Mouse (Mus musculus) embryonic facial prominence, embryonic 14.5 days (tissue): ENCODE measurements around the gene Olfr728. TPM values are rescaled to one million over a fixed set of nuclear protein-coding genes. Genes with fewer than 3 reads are reported as not detected.

Source experiments
- ATAC-seq: fragments of 200-750 bp; cut with Nextera tagmentation; 2 replicates; pipeline ENCODE4 v1.8.0; 2017; ENCODE audit warnings: low read depth, moderate number of reproducible peaks, moderate TSS enrichment
- DNase-seq: peaks from one replicate; pipeline ENCODE4 v3.0.0-alpha.2; 2015; ENCODE audit warnings: low spot score
- H3K27ac ChIP-seq: fragments of 300-500 bp; sonication (generic); replicated peaks from 2 replicates; pipeline ENCODE4 v1.5.1; 2014; ENCODE audit warnings: low read depth, mild to moderate bottlenecking, low read length, moderate library complexity
- H3K27me3 ChIP-seq: fragments of 300-500 bp; sonication (generic); replicated peaks from 2 replicates; pipeline ENCODE4 v1.6.1; 2014; ENCODE audit warnings: low read length; ENCODE audit not compliant: control insufficient read depth, insufficient read depth
- H3K36me3 ChIP-seq: fragments of 300-500 bp; sonication (generic); 2 replicates; pipeline ENCODE4 v1.6.1; 2014; ENCODE audit warnings: low read length, mixed read lengths; ENCODE audit not compliant: control insufficient read depth, insufficient read depth
- H3K4me1 ChIP-seq: fragments of 300-500 bp; sonication (generic); 2 replicates; pipeline ENCODE4 v1.6.1; 2014; ENCODE audit warnings: antibody characterized with exemption, low read length; ENCODE audit not compliant: control insufficient read depth, insufficient read depth
- H3K4me2 ChIP-seq: fragments of 300-500 bp; sonication (generic); 2 replicates; pipeline ENCODE4 v1.6.1; 2014; ENCODE audit warnings: low read depth, mild to moderate bottlenecking, low read length, moderate library complexity, mixed read lengths
- H3K4me3 ChIP-seq: fragments of 300-500 bp; sonication (generic); 2 replicates; pipeline ENCODE4 v1.5.1; 2014; ENCODE audit warnings: low read depth, mild to moderate bottlenecking, low read length
- H3K9ac ChIP-seq: fragments of 300-500 bp; sonication (generic); 2 replicates; pipeline ENCODE4 v1.6.1; 2014; ENCODE audit warnings: low read depth, mild to moderate bottlenecking, low read length, moderate library complexity, mixed read lengths
- H3K9me3 ChIP-seq: fragments of 300-500 bp; sonication (generic); 2 replicates; pipeline ENCODE4 v1.6.1; 2016; ENCODE audit warnings: low read length; ENCODE audit not compliant: control insufficient read depth
- WGBS: fragments of 180-500 bp; shearing (Covaris S2); extraction: QIAGEN DNeasy Blood & Tissue Kit; methylation state at CpG from one replicate; pipeline ENCODE4 v1.1.7; 2014; 5-methylcytosine and 5-hydroxymethylcytosine counted together
- polyA plus RNA-seq: library from polyadenylated mRNA; unstranded; fragments of >200 nt; fragmentation: Nextera tagmentation; extraction: Ambion mirVana; gene quantifications from 2 replicates; pipeline ENCODE4 v1.2.1, GENCODE M21; 2014

The Olfr728 gene
- not detected in 2 replicates for polyA plus RNA-seq

DNA sequence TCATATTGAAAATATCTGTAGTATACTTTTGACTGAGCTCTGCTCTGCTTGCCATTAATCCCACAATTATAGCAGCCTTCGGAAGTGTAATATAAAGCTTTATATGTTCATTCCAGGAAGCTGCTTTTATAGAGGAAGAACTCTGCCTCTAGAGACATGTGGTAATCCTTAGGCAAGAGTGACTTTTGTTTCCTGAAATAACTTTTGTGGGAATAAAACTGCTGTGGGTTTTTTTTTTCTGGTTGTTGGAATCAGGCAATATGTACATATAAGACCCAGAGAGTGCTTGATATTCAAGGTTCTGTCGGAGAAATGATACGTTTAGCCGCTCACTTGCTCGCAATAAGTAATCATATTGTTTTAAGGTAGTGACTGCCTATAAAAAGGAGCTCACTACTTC lies at the start of gene Olfr728:
Gene Olfr728, minus strand, starts transcription at position 101 of the 400 bp plus-strand sequence.
- no peaks in the 10 kb centered on the region for H3K27me3 ChIP-seq
- H3K9me3 ChIP-seq = no peaks in the 10 kb centered on the region
- DNase-seq (no peak), ATAC-seq (no peak)
- no peaks in the 10 kb centered on the region for H3K36me3 ChIP-seq
- H3K27ac ChIP-seq = no peak within 1 kb of the TSS
- H3K4me1 ChIP-seq = no peaks in the 10 kb centered on the region
- 80% methylated on average over 5 of the region's 5 CpGs for WGBS
- H3K9ac ChIP-seq = no peak within 1 kb of the TSS
- no peak within 1 kb of the TSS for H3K4me3 ChIP-seq
- no peak within 1 kb of the TSS for H3K4me2 ChIP-seq

DNA sequence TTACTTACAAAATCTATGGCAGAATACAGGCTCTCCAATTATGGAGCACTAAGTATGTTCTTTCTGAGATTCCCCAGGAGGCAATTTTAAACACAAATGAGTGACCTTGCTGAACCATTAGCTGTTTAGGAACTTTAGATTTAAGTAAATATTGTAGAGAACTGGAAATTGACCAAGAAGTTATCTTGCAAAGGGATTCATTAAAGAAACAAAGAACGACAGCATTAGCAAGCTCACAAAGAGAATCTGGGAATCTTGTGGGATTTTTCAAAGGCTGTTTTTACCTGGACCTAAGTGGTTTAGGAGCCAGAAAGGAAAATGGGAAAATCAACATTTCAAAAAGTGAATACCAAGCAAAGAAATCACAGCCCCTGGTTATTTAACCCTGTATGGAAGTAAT lies 45.6 kb upstream of the Olfr728 start, which contains the start of gene Olfr730:
Gene Olfr730, minus strand, starts transcription at position 101 of the 400 bp plus-strand sequence.
- Histone ChIP-seq H3K9me3 (no peaks in the 10 kb centered on the region), H3K4me2 (no peak within 1 kb of the TSS), H3K4me3 (no peak within 1 kb of the TSS), H3K4me1 (no peaks in the 10 kb centered on the region), H3K27me3 (no peaks in the 10 kb centered on the region), H3K9ac (no peak within 1 kb of the TSS), H3K27ac (no peak within 1 kb of the TSS), H3K36me3 (no peaks in the 10 kb centered on the region)
- WGBS = 51% methylated on average over 1 of the region's 1 CpGs
- ATAC-seq (no peak), DNase-seq (no peak)

DNA sequence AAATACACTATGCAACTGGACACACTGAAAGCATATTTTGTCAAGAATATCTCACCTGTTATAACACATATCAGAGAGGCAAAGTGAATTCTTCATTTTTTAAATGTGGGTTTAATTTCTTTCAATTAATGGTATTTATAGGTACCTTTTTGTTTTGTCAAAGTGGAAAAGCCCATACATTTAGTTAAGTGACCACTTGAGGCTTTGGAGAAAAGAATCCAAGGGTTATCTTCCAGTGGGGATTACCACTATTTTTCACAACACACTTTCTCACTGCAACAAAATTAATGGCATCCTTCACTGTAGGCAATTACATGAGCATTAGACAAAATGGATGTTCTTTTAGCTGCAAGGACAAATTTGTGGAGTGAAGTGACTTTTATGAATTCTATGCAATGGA lies 10.3 kb upstream of the Olfr728 start, which contains the start of gene Olfr729:
Gene Olfr729, minus strand, starts transcription at position 101 of the 400 bp plus-strand sequence.
- DNase-seq (no peak), ATAC-seq (no peak)

DNA sequence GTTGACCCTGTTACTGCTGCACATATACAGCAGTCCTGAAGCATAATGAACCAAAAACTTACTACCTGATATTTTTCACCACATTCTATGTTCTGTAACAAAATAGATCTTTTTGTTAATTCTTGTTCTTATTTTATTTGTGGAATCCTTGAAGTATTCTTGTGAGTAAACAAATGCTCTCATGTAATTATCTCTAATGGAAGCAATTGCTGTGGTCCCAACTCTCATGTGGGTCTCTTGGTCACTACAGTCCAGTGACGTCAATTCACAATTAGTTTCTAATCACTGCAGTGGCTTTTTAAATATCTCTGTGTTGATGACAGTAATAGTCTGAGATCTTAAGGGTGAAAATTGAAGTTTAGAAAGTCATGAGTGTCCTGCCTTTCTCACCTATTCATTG lies 19.6 kb downstream of the Olfr728 start, which contains the start of gene Olfr727:
Gene Olfr727, plus strand, starts transcription at position 301 of the 400 bp plus-strand sequence.
- 78% methylated on average over 1 of the region's 1 CpGs for WGBS
- H3K4me1 ChIP-seq = no peaks in the 10 kb centered on the region
- H3K9ac ChIP-seq = no peak within 1 kb of the TSS
- H3K9me3 ChIP-seq = no peaks in the 10 kb centered on the region
- no peaks in the 10 kb centered on the region for H3K27me3 ChIP-seq
- H3K36me3 ChIP-seq = no peaks in the 10 kb centered on the region
- H3K27ac ChIP-seq = no peak within 1 kb of the TSS
- H3K4me2 ChIP-seq = no peak within 1 kb of the TSS
- no peak within 1 kb of the TSS for H3K4me3 ChIP-seq
- no peak for DNase-seq
- no peak for ATAC-seq

More for the DNA sequence above, 10.3 kb upstream of the Olfr728 start, which contains the start of gene Olfr729:
- Histone ChIP-seq H3K27ac (no peak within 1 kb of the TSS), H3K27me3 (no peaks in the 10 kb centered on the region), H3K9me3 (no peaks in the 10 kb centered on the region), H3K36me3 (no peaks in the 10 kb centered on the region), H3K9ac (no peak within 1 kb of the TSS), H3K4me1 (no peaks in the 10 kb centered on the region), H3K4me3 (no peak within 1 kb of the TSS), H3K4me2 (no peak within 1 kb of the TSS)

DNA sequence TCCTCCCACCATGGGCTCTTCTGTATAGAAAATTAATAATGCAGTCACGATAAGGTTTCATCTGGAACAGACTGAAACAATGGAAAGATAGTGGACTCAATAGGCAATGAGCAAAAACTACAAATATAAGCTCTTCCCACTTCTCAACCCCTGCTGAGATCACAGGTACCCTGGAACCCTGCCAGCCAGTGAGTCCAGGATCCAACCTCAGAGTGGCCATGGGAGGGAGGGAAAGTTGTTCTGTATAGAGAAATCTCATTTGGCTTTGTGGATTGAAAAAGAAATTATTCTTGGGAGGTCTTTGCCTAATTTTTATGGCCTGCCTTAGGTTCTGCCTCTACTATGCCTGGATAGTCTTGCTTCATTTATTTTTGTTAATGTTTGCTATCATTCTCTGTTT lies 51.6 kb downstream of the Olfr728 start, which contains the start of gene Olfr726:
Gene Olfr726, minus strand, starts transcription at position 101 of the 400 bp plus-strand sequence.
- Histone ChIP-seq H3K9me3 (no peaks in the 10 kb centered on the region), H3K36me3 (no peaks in the 10 kb centered on the region), H3K9ac (no peak within 1 kb of the TSS), H3K4me1 (no peaks in the 10 kb centered on the region), H3K4me3 (no peak within 1 kb of the TSS), H3K4me2 (no peak within 1 kb of the TSS), H3K27me3 (no peaks in the 10 kb centered on the region), H3K27ac (no peak within 1 kb of the TSS)
- DNase-seq (no peak), ATAC-seq (no peak)
- 70% methylated on average over 1 of the region's 1 CpGs for WGBS

Other genes starting within 250 kb of the Olfr728 start
- gene Olfr722, start 240.7 kb downstream of the Olfr728 start, polyA plus RNA-seq = not detected in 2 replicates
- not detected in 2 replicates for gene Olfr723, start 210.9 kb downstream of the Olfr728 start, polyA plus RNA-seq
- gene Olfr724, start 179.4 kb downstream of the Olfr728 start, polyA plus RNA-seq = 0.35 TPM in 1 of 2 replicates, not detected in the other
- not detected in 2 replicates for gene Olfr725, start 102.3 kb downstream of the Olfr728 start, polyA plus RNA-seq
- not detected in 2 replicates for gene Olfr726, start 51.7 kb downstream of the Olfr728 start, polyA plus RNA-seq
- 0.10 TPM in 1 of 2 replicates, not detected in the other for gene Olfr727, start 19.5 kb downstream of the Olfr728 start, polyA plus RNA-seq
- not detected in 2 replicates for gene Olfr729, start 10.2 kb upstream of the Olfr728 start, polyA plus RNA-seq
- not detected in 2 replicates for gene Olfr730, start 45.5 kb upstream of the Olfr728 start, polyA plus RNA-seq
- not detected in 2 replicates for gene Olfr731, start 99.2 kb upstream of the Olfr728 start, polyA plus RNA-seq
- not detected in 2 replicates for gene Olfr732, start 141.5 kb upstream of the Olfr728 start, polyA plus RNA-seq
- not detected in 2 replicates for gene Olfr733, start 158.8 kb upstream of the Olfr728 start, polyA plus RNA-seq
- gene Olfr734, start 184.1 kb upstream of the Olfr728 start, polyA plus RNA-seq = not detected in 2 replicates
- not detected in 2 replicates for gene Olfr735, start 206.2 kb upstream of the Olfr728 start, polyA plus RNA-seq
- not detected in 2 replicates for gene Tlr11, start 215.2 kb upstream of the Olfr728 start, polyA plus RNA-seq
- gene Olfr736, start 238.5 kb upstream of the Olfr728 start, polyA plus RNA-seq = 0.20 TPM in 1 of 2 replicates, not detected in the other